Mouse (Mus musculus) heart, embryonic 10.5 days (tissue): ENCODE measurements around the gene Plppr3. TPM values are rescaled to one million over a fixed set of nuclear protein-coding genes. Genes with fewer than 3 reads are reported as not detected.

ENCODE experiments used
- DNase-seq: peaks from one replicate; pipeline ENCODE4 v3.0.0-alpha.2; 2017; ENCODE audit warnings: low spot score
- H3K27ac ChIP-seq: fragments of 300-500 bp; sonication (generic); 2 replicates; pipeline ENCODE4 v1.5.1; 2016; ENCODE audit warnings: mild to moderate bottlenecking
- H3K27me3 ChIP-seq: fragments of 300-500 bp; sonication (generic); 2 replicates; pipeline ENCODE4 v1.6.1; 2016; ENCODE audit warnings: mild to moderate bottlenecking; ENCODE audit not compliant: poor library complexity, insufficient read depth, severe bottlenecking
- H3K36me3 ChIP-seq: fragments of 300-500 bp; sonication (generic); 2 replicates; pipeline ENCODE4 v1.6.1; 2016; ENCODE audit warnings: mild to moderate bottlenecking, moderate library complexity
- H3K4me1 ChIP-seq: fragments of 300-500 bp; sonication (generic); 2 replicates; pipeline ENCODE4 v1.6.1; 2016; ENCODE audit warnings: mild to moderate bottlenecking
- H3K4me3 ChIP-seq: fragments of 300-500 bp; sonication (generic); 2 replicates; pipeline ENCODE4 v1.5.1; 2016; ENCODE audit warnings: mild to moderate bottlenecking, moderate library complexity
- H3K9me3 ChIP-seq: fragments of 300-500 bp; sonication (generic); 2 replicates; pipeline ENCODE4 v1.6.1; 2016; ENCODE audit warnings: mild to moderate bottlenecking, moderate library complexity
- WGBS: fragments of 180-500 bp; shearing (Covaris S2); methylation state at CpG from one replicate; pipeline ENCODE4 v1.1.7; 2016; 5-methylcytosine and 5-hydroxymethylcytosine counted together
- microRNA-seq: library from miRNA; unstranded; fragments of <30 nt; microRNA quantifications from one replicate; pipeline ENCODE4, GENCODE M21; 2017
- polyA plus RNA-seq: library from polyadenylated mRNA; unstranded; fragments of >200 nt; fragmentation: Nextera tagmentation; extraction: Ambion mirVana; gene quantifications from 2 replicates; pipeline ENCODE4 v1.2.1, GENCODE M21; 2016

Gene Plppr3
- polyA plus RNA-seq, 1 experiment from 2014 or later = 36.9 TPM

DNA sequence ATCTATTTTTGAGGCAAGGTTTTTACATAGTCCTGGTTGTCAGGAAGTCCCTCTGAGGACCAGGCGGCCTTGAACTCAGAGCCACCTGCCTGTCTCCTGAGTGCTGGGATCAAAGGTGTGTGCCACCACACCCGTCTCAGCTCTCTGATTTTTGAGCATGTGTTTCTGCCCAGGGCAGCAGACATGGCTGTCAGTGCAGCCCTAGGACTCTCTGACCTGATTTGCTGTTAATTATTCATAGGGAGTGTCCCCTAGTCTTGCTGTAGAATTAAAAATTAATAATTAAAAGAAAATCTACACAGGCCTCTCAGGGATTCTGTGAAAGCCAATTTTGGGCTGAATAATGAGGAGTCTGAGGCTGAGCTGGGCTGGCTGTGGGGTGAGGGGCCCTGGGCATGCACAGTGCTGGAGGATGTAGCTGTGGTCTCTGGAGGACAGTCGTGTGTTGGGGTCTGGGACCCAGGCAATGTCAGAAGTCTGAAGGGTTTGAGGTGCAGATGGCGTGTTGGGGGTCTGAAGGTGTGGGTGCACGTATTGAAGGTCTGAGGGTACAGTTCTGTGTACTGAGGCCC lies 60.1 kb downstream of the Plppr3 start:
- H3K9me3 ChIP-seq = no peaks in the 10 kb centered on the region
- H3K4me1 ChIP-seq = peaks cover 13% of the 10 kb centered on the region
- H3K27me3 ChIP-seq = no peaks in the 10 kb centered on the region
- DNase-seq = no peak
- peaks cover 53% of the 10 kb centered on the region for H3K36me3 ChIP-seq
- 78% methylated on average over 5 of the region's 5 CpGs for WGBS
- H3K4me3 ChIP-seq = no peak overlapping the region
- no peak overlapping the region for H3K27ac ChIP-seq

DNA sequence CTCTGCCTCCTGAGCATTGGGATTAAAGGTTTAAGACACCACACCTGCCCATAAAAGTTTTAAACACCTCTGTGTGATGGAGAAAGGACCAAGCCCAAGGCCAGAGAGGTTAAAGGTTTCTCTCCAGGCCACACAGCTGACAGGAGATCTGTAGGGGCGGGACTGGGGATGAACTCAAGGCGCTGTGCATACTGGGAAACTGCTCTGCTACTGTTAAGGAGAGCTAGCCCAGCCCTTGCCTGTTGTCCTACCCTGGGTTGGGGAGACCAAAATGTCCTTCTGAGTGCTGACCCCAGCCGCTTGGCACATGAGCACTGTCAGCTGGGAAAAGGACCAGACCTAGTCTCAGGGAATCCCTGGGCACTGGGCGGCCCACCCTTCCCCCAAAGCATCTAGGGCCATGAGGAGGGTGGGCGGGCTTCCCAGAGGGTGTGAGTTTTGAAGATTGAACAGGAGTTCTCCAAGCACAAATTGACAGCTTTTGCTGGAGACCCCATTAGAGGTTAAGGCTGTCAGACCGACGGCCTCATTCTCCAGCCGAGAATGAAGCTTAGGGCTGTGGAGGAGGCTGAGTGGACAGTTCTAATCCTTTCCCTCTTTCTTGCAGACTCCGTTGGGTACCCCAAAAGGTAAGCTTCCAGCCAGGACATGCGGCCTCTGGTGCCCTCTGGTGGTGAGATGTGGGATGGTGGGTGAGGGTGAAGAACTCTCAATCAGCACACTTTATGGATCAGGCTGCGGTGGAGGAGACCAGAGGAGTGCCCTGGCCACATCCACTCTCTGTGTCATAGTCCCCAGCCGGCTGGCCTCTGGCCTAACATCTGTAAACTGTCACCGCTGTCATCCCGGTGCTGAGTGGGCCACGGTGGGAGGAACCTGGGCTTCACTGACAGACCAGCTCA lies 62.4 kb downstream of the Plppr3 start:
- Histone ChIP-seq H3K4me3 (no peak overlapping the region), H3K27me3 (no peaks in the 10 kb centered on the region), H3K4me1 (peaks cover 18% of the 10 kb centered on the region), H3K9me3 (no peaks in the 10 kb centered on the region), H3K27ac (peak overlapping the region; percentile 44; the same call in 1 of the 2 replicates), H3K36me3 (peaks cover 53% of the 10 kb centered on the region)
- WGBS = 21% methylated on average over 15 of the region's 15 CpGs
- no peak for DNase-seq

Small RNA genes lying within 50 kb of the gene (microRNA-seq; reads per million reads assigned to microRNA genes)
- gene Mir6910 = not detected

Other genes with a start within 250 kb of the Plppr3 start
- 2.7 and 6.3 TPM in 2 replicates for gene Shc2, start 236.7 kb downstream of the Plppr3 start, polyA plus RNA-seq
- gene Odf3l2, start 228.9 kb downstream of the Plppr3 start, polyA plus RNA-seq = not detected in 2 replicates
- 0.38 and 1.3 TPM in 2 replicates for gene Madcam1, start 210.1 kb downstream of the Plppr3 start, polyA plus RNA-seq
- gene Tpgs1, start 205.3 kb downstream of the Plppr3 start, polyA plus RNA-seq = 52.3 and 59.4 TPM in 2 replicates
- 188 and 215 TPM in 2 replicates for gene Cdc34, start 192.4 kb downstream of the Plppr3 start, polyA plus RNA-seq
- gene Gzmm, start 185.6 kb downstream of the Plppr3 start, polyA plus RNA-seq = 0.46 and 0.54 TPM in 2 replicates
- gene Bsg, start 170.1 kb downstream of the Plppr3 start, polyA plus RNA-seq = 1,251 and 1,319 TPM in 2 replicates
- gene Hcn2, start 158.0 kb downstream of the Plppr3 start, polyA plus RNA-seq = not detected in 2 replicates
- 39.8 and 42.5 TPM in 2 replicates for gene Polrmt, start 128.1 kb downstream of the Plppr3 start, polyA plus RNA-seq
- 0.11 and 0.16 TPM in 2 replicates for gene Fgf22, start 119.6 kb downstream of the Plppr3 start, polyA plus RNA-seq
- 84.4 and 113 TPM in 2 replicates for gene Rnf126, start 107.7 kb downstream of the Plppr3 start, polyA plus RNA-seq
- 7.9 and 8.0 TPM in 2 replicates for gene Fstl3, start 97.4 kb downstream of the Plppr3 start, polyA plus RNA-seq
- not detected in 2 replicates for gene Prss57, start 83.7 kb downstream of the Plppr3 start, polyA plus RNA-seq
- 80.7 and 83.1 TPM in 2 replicates for gene Palm, start 81.1 kb downstream of the Plppr3 start, polyA plus RNA-seq
- gene Misp, start 53.6 kb downstream of the Plppr3 start, polyA plus RNA-seq = 0.21 and 0.82 TPM in 2 replicates
- gene Ptbp1, start 20.2 kb downstream of the Plppr3 start, polyA plus RNA-seq = 174 and 264 TPM in 2 replicates
- gene Prtn3, start 158 bp downstream of the Plppr3 start, polyA plus RNA-seq = 2.4 and 7.8 TPM in 2 replicates
- 0.14 and 0.15 TPM in 2 replicates for gene Elane, start 11.6 kb upstream of the Plppr3 start, polyA plus RNA-seq
- not detected in 2 replicates for gene Cfd, start 16.2 kb upstream of the Plppr3 start, polyA plus RNA-seq
- 51.9 and 54.4 TPM in 2 replicates for gene Med16, start 34.3 kb upstream of the Plppr3 start, polyA plus RNA-seq
- 1.4 and 4.0 TPM in 2 replicates for gene Gm26602, start 36.2 kb upstream of the Plppr3 start, polyA plus RNA-seq
- 0.31 and 0.33 TPM in 2 replicates for gene Kiss1r, start 42.3 kb upstream of the Plppr3 start, polyA plus RNA-seq
- 88.7 and 96.0 TPM in 2 replicates for gene R3hdm4, start 46.6 kb upstream of the Plppr3 start, polyA plus RNA-seq
- 12.5 and 16.4 TPM in 2 replicates for gene Arid3a, start 52.4 kb upstream of the Plppr3 start, polyA plus RNA-seq
- gene Wdr18, start 85.5 kb upstream of the Plppr3 start, polyA plus RNA-seq = 127 and 155 TPM in 2 replicates
- gene Grin3b, start 96.1 kb upstream of the Plppr3 start, polyA plus RNA-seq = 0.30 and 0.34 TPM in 2 replicates
- gene Tmem259, start 109.7 kb upstream of the Plppr3 start, polyA plus RNA-seq = 12.7 and 16.4 TPM in 2 replicates
- 408 and 456 TPM in 2 replicates for gene Cnn2, start 114.0 kb upstream of the Plppr3 start, polyA plus RNA-seq
- 2.8 and 4.1 TPM in 2 replicates for gene Abca7, start 121.9 kb upstream of the Plppr3 start, polyA plus RNA-seq
- gene Arhgap45, start 142.0 kb upstream of the Plppr3 start, polyA plus RNA-seq = 12.0 and 16.7 TPM in 2 replicates
- 181 and 233 TPM in 2 replicates for gene Polr2e, start 165.2 kb upstream of the Plppr3 start, polyA plus RNA-seq
- gene Gpx4, start 172.5 kb upstream of the Plppr3 start, polyA plus RNA-seq = 767 and 797 TPM in 2 replicates
- gene Sbno2, start 230.9 kb upstream of the Plppr3 start, polyA plus RNA-seq = 14.8 and 15.6 TPM in 2 replicates
- 12.4 and 17.8 TPM in 2 replicates for gene Stk11, start 241.2 kb upstream of the Plppr3 start, polyA plus RNA-seq